Mouse (Mus musculus) heart, adult 2 months (tissue): ENCODE measurements around the gene Gnat1. TPM values are rescaled to one million over a fixed set of nuclear protein-coding genes. Genes with fewer than 3 reads are reported as not detected.

ENCODE experiments used
- DNase-seq, 2 experiments: peaks; one replicate each; pipeline ENCODE4 v3.0.0; 2021
- H3K27ac ChIP-seq: fragments of 200-600 bp; 2 replicates; pipeline ENCODE4 v1.8.1; 2022
- H3K27me3 ChIP-seq: fragments of 200-500 bp; 2 replicates; pipeline ENCODE4 v1.6.1; 2012; ENCODE audit warnings: mild to moderate bottlenecking, low read length, inconsistent platforms, mixed read lengths; ENCODE audit not compliant: control insufficient read depth, insufficient read depth
- H3K36me3 ChIP-seq: fragments of 200-500 bp; 2 replicates; pipeline ENCODE4 v1.6.1; 2012; ENCODE audit warnings: low read length, inconsistent platforms; ENCODE audit not compliant: control insufficient read depth, insufficient read depth
- H3K4me1 ChIP-seq: fragments of 200-500 bp; 2 replicates; pipeline ENCODE4 v1.6.1; 2011; ENCODE audit warnings: low read length; ENCODE audit not compliant: control insufficient read depth, insufficient read depth
- H3K4me3 ChIP-seq: fragments of 200-600 bp; 2 replicates; pipeline ENCODE4 v1.8.1; 2022
- H3K79me2 ChIP-seq: fragments of 200-500 bp; replicated peaks from 2 replicates; pipeline ENCODE4 v1.6.1; 2012; ENCODE audit warnings: mild to moderate bottlenecking, inconsistent platforms, low read length, moderate library complexity, mixed read lengths; ENCODE audit not compliant: control insufficient read depth, insufficient read depth
- H3K9ac ChIP-seq: fragments of 200-500 bp; 2 replicates; pipeline ENCODE4 v1.6.1; 2012; ENCODE audit warnings: low read depth, mild to moderate bottlenecking, control low read depth, inconsistent platforms, low read length, mixed read lengths
- CTCF ChIP-seq: fragments of 200-600 bp; IDR thresholded peaks from 2 replicates; pipeline ENCODE4 v1.8.1; 2022; ENCODE audit warnings: antibody characterized with exemption, mild to moderate bottlenecking, moderate library complexity
- EP300 ChIP-seq: fragments of 200-500 bp; IDR thresholded peaks from 2 replicates; pipeline ENCODE4 v1.6.1; 2011; ENCODE audit warnings: low read depth, low read length, control low read depth; ENCODE audit not compliant: insufficient read depth
- POLR2A ChIP-seq: fragments of 200-500 bp; IDR thresholded peaks from 2 replicates; pipeline ENCODE4 v1.6.1; 2011; ENCODE audit warnings: mild to moderate bottlenecking, low read depth, low read length, control low read depth; ENCODE audit not compliant: insufficient read depth
- WGBS: fragments of 180-500 bp; shearing (Covaris S2); methylation state at CpG from one replicate; pipeline ENCODE4 v1.1.7; 2018; 5-methylcytosine and 5-hydroxymethylcytosine counted together
- intact Hi-C: fragments of 180-260 bp; cut with DNase I; formaldehyde crosslinking; loops from one replicate; pipeline ENCODE4 v1.15.1; 2025
- polyA plus RNA-seq: library from polyadenylated mRNA; depleted of rRNA; stranded (reverse); fragments of >200 nt; gene quantifications from 2 replicates; pipeline ENCODE4 v1.2.3, GENCODE M21; 2012
- total RNA-seq, 2 experiments: library from RNA; stranded (reverse); gene quantifications; 2 replicates each; pipeline ENCODE4 v1.2.3; 2021

Gene Gnat1
- total and polyA plus RNA-seq, 3 experiments = not detected

DNA sequence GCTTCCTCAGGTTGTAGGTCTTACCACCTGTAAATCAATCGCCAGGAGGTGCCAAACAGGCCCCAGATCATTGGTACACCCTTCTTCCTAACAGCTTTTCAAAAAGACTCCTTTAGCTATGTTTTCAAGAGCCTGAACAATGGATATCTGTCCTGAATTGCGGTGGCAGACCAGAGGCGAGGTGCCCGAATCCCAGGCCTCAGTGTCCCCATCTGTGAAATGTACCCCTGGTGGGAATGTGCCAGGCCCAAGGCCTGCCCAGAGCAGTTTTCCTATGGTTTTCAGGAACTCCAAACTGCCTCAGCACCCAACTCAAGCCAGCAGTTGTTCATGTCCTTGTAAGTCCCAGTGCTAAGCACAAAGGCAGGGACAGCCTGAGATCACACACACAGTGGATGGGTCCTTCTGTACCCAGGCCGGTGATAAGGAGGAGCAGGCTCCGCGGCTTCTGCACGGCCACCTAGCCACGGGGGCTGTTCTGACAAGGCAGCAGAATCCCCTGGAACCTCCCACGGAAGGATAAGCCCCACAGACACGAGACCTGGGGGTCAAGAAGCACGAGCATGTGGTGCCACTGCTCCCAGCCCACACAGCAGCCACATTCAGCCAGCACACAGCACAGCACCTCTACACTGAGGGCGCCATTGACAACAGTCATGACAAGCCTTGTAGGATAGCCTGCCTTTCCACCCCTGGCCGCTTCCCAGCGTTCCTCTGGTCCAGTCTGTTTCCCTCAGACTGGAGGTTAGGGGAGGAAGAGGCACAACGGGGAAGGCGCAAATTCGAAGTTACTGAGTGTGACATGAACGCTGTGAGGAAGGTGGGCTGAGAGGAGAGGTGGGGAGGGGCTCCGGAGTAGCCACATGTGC is 51.9 kb downstream of the Gnat1 start:
- DNase-seq = peak in 1 of 2 experiments; percentile 45
- Histone ChIP-seq H3K4me1 (peaks cover 55% of the 10 kb centered on the region), H3K27me3 (no peaks in the 10 kb centered on the region), H3K9ac (peak overlapping the region; percentile 57), H3K79me2 (peaks cover 6% of the 10 kb centered on the region), H3K27ac (peak overlapping the region; percentile 87), H3K36me3 (peaks cover 11% of the 10 kb centered on the region), H3K4me3 (peak overlapping the region; percentile 35)
- 22% methylated on average over 20 of the region's 20 CpGs for WGBS
- TF ChIP-seq POLR2A (no peak), CTCF (no peak), EP300 (no peak)
- intact Hi-C loops = no loop called here

DNA sequence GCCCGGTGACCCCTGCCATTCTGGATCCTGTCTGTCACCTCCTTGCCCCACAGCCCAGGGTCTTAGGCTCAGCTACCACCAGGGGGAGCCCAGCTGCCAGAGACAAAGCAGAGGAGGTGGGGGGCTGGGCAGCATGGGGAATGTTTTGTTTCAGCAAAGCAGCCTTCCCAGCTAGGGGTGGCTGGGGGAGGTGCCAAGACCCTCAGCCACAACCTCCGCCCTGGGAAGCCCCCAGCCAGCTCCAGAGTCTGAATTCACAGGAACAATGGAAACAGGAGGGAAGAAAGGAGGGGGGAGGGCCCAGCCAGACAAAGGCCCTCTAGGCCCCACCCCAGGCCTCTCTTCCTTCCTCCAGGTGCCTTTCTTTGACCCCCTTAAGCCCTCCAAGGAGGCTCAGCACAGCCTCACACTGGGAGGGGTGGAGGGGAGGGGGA is 52.7 kb downstream of the Gnat1 start:
- Histone ChIP-seq H3K4me1 (peaks cover 49% of the 10 kb centered on the region), H3K9ac (peak overlapping the region; percentile 44), H3K4me3 (peak overlapping the region; percentile 17; the same call in 1 of the 2 replicates), H3K27ac (peak overlapping the region; percentile 87), H3K36me3 (peaks cover 10% of the 10 kb centered on the region), H3K27me3 (no peaks in the 10 kb centered on the region), H3K79me2 (peaks cover 4% of the 10 kb centered on the region)
- intact Hi-C loops = loop anchor here (1.0 kb wide), 1 partner anchor 17 kb away; no protein-coding TSS in a partner anchor
- TF ChIP-seq EP300 (0 out of 2 replicates have a peak, but pooled peaks have one; percentile 38), CTCF (peak; percentile 92), POLR2A (no peak)
- peak; percentile 84 to 87 for DNase-seq
- 0% methylated on average over 2 of the region's 2 CpGs for WGBS

DNA sequence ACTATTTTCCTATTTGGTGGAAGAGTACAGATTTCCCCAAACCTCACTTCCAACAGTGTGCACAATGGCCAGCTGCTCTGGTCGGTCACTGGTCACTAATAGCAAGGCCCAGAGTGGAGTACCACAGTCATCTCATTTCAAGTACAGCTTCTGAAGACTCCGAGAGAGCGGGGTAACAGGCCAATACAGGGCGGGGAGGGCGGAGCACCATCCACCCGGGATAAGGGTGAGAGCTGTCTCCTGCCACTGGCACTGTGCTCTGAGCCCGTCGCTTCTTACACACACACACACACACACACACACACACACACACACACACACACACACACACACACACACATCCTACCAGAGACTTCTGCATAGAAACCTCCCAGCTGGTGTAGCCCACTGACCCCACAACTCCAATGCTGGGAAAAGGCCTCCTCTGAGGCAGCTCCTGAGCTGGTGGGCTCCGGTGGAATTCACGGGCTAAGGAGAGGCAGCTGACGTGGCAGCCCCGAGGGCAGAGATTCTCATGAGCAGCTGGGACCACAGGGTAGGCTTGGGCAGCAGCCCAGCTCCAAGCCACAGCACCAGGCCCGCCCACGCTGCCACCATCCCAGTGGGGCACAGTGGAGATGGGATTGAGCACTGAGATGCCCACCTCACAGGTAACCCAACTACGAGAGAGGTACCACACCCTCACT is 53.2 kb downstream of the Gnat1 start:
- Histone ChIP-seq H3K27ac (peak overlapping the region; percentile 89), H3K4me1 (peaks cover 46% of the 10 kb centered on the region), H3K79me2 (peaks cover 4% of the 10 kb centered on the region), H3K36me3 (peaks cover 12% of the 10 kb centered on the region), H3K9ac (peak overlapping the region; percentile 44), H3K4me3 (peak overlapping the region; percentile 17; the same call in 1 of the 2 replicates), H3K27me3 (no peaks in the 10 kb centered on the region)
- TF ChIP-seq POLR2A = no peak
- no peak for TF ChIP-seq EP300
- TF ChIP-seq CTCF = no peak
- WGBS = 31% methylated on average over 15 of the region's 15 CpGs
- peak; percentile 17 to 33 for DNase-seq
- intact Hi-C loops = loop anchor here (1.0 kb wide), 1 partner anchor 18 kb away; no protein-coding TSS in a partner anchor

DNA sequence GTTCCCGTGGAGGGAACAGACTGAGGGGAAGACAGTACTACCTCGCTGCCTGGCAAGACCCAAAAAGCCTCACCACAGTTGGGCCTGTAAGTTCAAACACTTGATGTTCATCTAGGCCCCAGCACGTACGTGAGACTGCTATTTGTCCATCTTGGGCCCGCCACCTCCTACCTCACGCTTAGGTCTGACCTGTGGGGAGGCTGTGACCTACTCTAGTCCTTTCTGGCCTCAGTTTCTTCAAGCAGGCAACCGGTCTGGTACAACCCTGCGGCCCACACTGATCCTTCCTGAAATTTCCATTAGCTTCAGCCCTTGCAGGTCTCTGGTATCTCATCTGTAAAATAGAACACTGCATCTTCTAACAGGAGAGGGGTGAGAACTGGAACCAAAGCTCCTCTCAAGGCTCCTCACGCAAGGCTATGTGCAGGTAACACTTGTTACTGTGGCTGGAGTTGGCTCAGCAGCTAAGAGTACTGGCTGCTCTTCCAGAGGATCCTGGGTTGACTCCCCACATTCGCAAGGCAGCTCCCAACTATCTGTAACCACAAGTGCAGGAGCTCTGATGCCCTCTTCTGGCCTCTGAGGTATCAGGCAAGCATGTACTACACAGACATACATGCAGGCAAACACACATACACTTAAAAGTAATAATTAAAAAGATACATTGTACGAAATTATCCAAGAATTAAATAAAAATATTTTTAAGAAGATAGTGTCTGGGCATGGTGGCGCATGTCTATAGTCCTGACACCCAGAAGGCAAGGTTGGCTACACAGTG is 54.0 kb downstream of the Gnat1 start:
- H3K4me1 ChIP-seq = peaks cover 50% of the 10 kb centered on the region
- no peaks in the 10 kb centered on the region for H3K27me3 ChIP-seq
- WGBS = 71% methylated on average over 12 of the region's 12 CpGs
- peaks cover 4% of the 10 kb centered on the region for H3K79me2 ChIP-seq
- DNase-seq = peak; percentile 24 to 31
- intact Hi-C loops = loop anchor here (1.0 kb wide), 1 partner anchor 19 kb away; no protein-coding TSS in a partner anchor
- TF ChIP-seq EP300 (no peak), CTCF (peak; percentile 53)
- H3K36me3 ChIP-seq = peaks cover 12% of the 10 kb centered on the region
- peak overlapping the region; percentile 89 for H3K27ac ChIP-seq
- H3K9ac ChIP-seq = no peak overlapping the region
- H3K4me3 ChIP-seq = no peak overlapping the region; the same call in 1 of the 2 replicates

DNA sequence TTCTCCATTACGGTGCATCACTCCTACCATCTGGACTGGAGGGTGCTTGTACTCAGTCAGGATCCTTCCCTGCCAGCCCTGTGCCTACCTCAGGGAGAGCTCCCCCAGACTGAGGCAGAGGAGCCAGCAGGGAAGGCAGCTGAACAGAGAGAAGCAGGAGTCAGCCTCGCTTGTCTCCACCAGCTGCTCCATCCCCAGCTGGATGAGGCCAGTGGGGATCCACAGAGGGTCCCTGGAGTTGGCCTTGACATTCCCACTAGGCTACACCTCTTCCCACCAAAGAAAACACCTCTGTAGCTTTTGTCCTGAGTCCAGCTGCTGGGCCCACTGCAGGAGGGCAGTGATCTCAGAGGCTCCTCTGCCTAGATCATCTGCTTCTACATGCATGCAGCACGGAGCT is 54.6 kb downstream of the Gnat1 start:
- H3K9ac ChIP-seq = peak overlapping the region; percentile 37
- TF ChIP-seq CTCF (no peak), EP300 (no peak), POLR2A (no peak)
- 48% methylated on average over 3 of the region's 3 CpGs for WGBS
- intact Hi-C loops = no loop called here
- H3K27ac ChIP-seq = peak overlapping the region; percentile 89
- peaks cover 55% of the 10 kb centered on the region for H3K4me1 ChIP-seq
- peaks cover 4% of the 10 kb centered on the region for H3K79me2 ChIP-seq
- no peaks in the 10 kb centered on the region for H3K27me3 ChIP-seq
- peaks cover 14% of the 10 kb centered on the region for H3K36me3 ChIP-seq
- no peak for DNase-seq
- H3K4me3 ChIP-seq = peak overlapping the region; percentile 29; the same call in 1 of the 2 replicates
